Mouse (Mus musculus): ENCODE data around the gene Ywhag.

GRCm38 (mm10) chr5:135866662-135867061 lies 67.8 kb downstream of the Ywhag start:
- no peak for TF ChIP-seq CTCF (IDR thresholded peaks at IDR 0.05; ENCODE audit: insufficient read depth, low read length)
- no peak for TF ChIP-seq POLR2A (IDR thresholded peaks at IDR 0.05; ENCODE audit: borderline replicate concordance, extremely low read depth, low read depth, low read length)
